Mouse (Mus musculus): ENCODE results near the gene Pram1.

DNA sequence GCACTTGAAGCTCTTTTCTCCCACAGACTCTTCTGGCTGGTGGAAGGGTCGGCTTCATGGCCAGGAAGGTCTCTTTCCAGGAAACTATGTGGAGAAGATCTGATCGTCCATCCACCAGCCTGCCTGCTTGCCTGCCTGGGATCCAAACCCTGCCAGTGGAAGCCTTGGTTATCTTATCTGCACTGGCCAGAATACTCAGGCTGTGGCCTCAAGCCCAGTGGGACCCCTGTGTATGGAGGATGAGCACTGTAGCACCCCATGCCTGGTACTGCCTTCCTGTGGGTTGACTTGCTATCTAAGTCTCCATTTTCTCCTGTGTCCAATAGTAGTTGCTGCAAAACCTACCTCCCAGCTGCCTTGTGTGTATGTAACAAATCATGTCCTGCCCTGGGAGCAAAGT, 30.6 kb upstream of the Pram1 start:
- TF ChIP-seq CTCF (IDR thresholded peaks at IDR 0.05; ENCODE audit: extremely low read depth, insufficient read depth, insufficient read length, insufficient replicate concordance) (no peak), POLR2A (IDR thresholded peaks at IDR 0.05; ENCODE audit: low read depth, low read length) (no peak)
